Mouse (Mus musculus): ENCODE data around the gene Tmem221.
A peak's percentile ranks its signal among the peaks of the same experiment; 100 is the strongest.

Gene Tmem221

DNA sequence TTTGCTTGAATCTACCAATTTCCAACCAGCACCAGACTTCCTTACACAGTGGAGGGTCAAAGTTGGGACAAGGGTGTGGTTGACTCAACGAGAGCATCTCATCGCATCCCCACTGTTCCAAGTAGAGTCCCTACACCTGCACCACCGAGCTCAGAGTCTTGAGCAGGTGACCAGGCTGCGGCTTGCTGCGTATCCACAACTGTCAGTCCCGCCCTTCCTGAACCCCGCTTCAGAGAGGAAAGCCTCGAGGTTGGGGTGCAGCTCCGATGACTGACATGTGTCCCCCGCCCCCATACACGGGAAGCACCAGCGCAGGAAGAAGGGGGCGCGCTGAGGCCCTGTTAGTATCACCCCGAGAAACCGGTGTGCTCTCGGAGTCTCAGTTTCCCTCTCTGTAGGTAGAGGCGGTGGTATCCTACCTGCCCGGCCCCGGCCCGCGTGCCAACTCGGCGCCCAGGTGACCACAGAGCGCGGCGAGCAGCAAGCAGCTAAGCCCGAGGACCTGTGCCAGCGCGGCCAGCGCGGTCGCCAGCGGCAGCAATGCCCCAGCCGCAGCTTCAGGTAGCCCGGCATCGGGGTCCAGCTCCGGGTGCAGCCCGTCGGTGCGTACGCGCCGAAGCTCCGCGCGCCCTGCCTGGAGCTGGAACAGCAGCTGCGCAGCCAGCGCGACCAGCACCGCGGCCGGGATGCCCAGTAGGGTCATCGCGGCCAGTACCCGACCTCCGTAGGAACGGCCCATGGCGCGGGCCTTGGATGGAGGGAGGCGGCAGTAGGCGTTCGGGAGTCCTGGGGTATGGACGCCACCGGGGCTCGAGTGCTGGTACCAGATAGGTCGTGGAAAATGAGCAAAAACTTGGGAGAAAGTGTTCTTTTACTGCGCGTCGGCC, at the start of gene Tmem221:
Gene Tmem221, minus strand, starts transcription at position 801 of the 887 bp plus-strand sequence.
- peak; percentile 55 for DNase-seq (ENCODE audit: low read depth, low spot score)

DNA sequence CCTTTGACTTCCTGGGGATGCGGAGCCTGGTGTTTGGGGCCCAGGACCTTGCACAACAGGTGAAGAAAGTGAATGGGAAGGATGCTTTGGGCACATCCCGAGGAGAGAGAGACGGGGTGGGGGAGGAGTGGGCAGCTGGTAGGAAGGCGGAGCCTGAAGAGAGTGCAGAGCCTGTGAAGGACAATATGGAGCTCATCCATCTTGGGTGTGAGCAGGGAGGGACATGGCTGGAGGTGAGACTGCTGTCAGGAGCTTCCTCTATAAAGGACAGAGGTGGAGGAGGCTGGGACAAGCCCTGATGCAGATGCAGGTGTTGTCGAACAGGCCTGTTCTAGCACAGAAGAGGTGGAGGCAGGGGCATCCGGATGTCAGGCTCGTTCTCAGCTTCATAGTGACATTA, 45.4 kb upstream of the Tmem221 start:
- DNase-seq (ENCODE audit: low read depth, low spot score), result no peak

DNA sequence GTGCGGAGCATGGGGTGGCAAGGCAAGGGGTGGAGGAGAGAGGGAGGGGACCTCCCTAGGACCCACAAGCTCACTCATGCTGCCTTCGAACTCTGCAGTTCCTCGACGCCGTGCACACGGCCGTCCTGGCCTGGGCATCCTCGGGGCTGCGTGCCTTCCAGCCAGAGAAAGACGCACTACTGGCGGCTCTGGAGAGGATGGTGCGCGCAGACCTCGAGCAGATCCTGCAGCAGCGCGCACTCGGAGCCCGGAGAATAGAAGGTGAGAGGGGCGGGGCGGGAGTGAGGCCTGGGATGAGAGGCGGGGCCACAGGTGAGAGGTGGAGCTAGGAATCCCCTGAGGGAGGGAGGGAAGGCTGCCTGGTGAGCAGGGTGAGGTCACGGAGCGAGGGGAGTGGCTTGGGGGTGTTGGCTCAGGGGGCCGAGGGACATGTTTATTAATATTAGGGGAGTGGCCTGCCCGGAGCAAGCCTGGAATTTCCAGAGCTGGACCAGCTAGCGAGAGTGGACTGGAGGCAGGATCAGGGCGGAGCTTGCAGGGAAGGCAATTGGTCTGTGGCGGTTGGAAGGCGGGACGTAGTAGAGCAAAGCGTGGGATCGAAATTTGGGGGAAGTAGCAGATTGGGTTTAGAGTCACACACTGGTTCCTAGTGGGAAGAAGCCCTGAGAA, 44.1 kb upstream of the Tmem221 start:
- no peak for DNase-seq (ENCODE audit: low read depth, low spot score)

DNA sequence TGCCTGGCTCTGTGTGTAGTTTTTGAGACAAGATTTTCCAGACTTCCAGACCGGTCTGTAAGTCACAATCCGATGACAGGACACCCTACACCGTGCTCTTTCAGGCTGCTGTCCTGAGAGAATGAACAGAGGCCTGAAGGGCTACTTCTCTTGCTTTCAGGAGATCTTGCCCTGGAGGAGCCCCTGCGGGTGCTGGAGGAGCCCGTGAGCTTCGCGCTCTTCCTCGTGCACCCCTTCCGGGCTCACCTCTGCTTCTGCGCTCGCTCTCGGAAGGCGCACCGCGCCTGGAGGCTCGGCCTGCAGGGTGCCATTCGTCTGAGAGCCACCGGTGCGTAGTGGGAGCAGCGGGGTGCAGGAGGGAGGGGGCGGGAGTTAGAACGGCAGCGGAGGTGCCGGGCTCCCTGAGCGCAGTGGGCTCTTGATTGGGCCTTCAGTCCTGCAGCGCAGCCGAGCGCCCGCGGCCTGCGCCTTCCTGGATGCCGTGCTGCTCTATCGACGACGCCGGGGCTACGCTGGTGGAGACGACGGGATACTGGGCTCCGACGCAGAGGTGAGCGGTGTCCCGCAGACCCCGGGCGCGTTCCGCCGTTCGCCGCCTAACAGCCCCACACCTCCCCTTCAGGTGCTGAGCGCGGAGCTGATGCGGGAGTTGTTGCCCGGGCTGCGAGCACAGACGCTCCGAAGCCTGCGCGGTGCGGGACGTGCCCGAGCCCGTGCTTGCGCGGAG, 43.4 kb upstream of the Tmem221 start:
- peak; percentile 64 for DNase-seq (ENCODE audit: low read depth, low spot score)

DNA sequence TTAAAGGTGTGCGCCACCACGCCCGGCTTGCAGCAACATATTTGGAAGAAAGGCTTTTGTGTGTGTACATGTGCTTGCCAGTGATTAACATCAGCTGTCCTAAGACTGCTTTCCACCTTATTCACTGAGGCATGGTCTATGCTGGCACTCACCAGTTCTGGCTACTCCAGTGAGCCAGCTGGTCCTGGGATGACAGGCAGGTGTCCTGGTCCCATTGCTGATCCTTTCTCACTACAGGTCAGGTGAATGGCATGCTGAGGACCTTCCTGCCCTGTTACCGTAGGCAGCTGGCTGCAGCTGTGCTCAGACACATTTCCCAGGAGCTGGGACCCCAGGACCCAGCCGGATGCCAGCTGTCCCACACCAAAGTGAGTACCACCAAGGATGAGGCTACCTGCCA, 40.2 kb upstream of the Tmem221 start:
- no peak for DNase-seq (ENCODE audit: low read depth, low spot score)

DNA sequence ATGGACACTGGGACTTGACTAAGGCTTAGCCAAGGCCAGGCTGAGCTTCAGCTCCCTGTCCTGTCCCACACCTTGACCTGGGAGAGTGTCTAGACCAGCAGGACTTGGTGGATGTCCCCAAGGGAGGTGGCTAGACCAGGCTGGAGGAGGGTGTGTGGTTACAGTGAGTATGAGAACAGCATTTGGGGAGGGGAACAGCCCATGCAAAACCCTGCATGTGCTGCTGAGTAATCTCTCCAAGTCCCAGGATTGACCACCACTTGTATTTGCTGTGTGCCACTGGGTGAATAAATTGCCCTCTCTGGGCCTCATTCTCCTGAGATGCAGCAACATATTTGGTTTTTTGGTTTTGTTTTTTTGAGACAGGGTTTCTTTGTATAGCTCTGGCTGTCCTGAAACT, 39.7 kb upstream of the Tmem221 start:
- DNase-seq (ENCODE audit: low read depth, low spot score), result no peak

DNA sequence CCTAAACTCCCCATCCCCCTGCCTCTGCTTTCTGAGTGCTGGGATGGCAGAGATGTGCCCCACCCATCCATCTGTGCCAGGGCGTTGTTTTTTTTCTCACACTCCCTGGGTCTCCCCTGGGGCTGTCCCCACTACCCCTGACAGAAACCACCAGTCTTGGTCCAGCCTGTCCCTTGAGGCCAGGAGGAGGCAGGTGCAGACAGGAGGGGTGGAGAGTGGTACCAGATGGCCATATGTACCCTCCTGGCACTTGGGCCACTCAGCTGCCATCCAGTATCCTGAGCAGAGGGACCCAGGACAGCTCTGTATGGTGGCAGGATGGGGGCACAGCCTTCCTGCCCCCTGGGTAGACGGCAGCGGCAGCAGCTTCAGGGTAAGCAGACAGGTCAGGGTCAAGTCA, 38.8 kb upstream of the Tmem221 start, which contains the start of gene Fam129c:
Gene Fam129c, plus strand, starts transcription at position 198 of the 400 bp plus-strand sequence.
- no peak for DNase-seq (ENCODE audit: low read depth, low spot score)

DNA sequence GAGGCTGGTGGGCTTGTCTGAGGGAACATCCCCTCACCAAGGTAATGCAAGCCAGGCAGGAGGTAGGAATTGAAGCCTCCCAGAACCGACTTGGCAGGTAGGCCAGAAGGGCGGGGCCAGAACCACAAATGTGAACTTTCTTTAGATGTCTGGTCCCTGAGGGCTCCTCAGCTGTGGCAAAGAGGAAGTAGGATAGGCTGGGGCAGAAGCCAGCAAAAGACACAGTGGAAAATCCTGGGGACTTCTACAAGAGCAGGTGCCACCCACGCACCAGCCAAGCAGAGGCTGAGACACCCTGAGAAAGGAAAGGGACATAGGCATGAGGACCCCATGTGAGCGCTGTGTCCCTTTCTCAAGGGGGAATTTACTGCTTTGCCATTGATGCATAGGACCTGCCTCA, 38.1 kb upstream of the Tmem221 start:
- peak; percentile 50 for DNase-seq (ENCODE audit: low read depth, low spot score)

DNA sequence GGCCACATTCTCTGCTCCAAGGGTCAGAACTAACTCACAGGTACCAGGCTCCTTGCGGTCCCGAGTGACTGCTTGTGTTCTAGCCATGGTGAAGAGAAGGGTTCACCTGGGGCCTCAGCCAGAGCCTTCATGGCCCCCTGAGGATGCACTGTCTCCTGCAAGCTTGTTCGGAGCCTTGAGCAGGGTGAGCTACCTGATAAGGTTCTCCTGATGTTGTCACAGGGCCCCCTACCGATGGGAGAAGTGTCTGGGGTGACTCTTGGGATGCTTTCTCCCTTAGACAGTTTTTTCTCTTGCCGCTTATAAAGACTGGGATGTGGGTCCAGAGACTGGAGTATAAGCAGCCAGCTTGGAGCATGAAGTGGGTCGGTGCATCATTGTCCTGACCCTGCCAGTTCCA, 37.7 kb upstream of the Tmem221 start:
- no peak for DNase-seq (ENCODE audit: low read depth, low spot score)

DNA sequence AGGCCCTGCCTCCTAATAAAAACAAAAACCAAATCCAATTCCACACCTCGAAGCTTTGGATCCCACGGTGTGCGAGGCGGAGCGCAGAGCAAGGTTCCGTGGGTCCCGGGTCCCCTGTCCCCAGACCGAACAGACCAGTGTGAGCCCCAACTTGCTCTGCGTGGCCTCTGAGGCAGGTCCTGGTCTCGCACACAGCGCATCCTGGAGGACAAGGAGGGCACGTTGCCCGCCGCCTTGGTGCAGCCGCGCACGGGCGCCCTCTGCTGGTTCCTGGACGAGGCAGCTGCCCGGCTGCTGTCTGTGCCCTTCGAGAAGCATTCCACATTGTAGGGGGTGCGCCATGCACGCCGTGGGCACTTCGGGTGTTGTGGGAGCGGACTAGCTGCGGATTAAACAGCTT, 37.2 kb upstream of the Tmem221 start:
- DNase-seq (ENCODE audit: low read depth, low spot score), result peak; percentile 94

DNA sequence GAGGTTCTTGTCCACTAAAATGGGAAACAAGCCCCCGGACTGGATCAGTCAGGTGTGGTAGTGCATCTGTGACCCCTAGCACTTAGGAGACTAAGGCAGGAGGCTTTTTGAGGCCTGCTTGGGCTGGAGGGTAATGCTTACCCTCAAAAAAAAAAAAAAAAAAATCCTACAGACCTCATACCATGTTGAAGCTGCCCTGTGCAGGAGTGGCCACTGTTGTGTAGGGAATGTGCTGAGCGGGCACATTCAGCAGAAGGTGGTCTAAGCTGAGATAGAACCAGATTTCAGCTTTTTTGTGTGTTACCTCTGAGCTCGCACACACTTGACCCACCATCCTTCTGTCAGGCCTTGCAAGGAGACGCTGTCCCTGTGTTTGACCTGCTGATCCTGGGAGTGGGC, 35.7 kb upstream of the Tmem221 start:
- no peak for DNase-seq (ENCODE audit: low read depth, low spot score)

DNA sequence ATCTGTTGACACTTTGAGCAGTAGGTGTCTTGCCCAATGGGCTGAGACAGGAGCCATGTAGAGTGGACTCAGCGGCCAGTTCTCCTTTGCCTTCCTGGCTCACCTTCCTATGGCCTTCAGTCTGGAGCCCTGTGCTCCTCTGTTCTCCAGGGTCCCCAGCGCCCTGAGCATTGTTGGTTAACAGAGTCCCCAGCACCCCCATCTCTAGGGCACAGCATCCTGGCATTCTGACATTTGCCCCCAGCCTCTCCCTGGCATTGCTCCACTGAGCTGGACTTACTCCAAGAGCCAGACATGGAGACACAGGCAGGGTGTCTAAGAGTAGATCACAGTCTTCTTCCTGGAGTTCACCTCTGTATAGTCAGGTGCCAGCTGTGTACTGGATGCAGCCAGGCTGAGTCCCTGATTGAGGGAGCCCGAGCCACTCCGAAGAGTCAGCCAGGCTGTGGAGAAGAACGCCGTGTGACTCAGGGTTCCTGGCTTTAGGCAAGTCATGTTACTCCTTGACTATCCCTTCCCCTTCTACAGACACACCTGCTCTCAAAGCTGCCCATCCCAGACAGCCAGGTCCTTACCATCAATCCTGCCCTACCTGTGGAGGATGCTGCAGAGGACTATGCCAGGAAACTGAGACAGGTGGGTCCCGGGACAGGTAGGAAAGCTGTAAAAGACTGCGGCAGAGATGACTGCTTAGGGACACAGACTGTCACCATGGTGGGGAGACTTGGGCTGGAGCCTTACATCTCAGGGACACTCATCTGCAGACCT, 35.1 kb upstream of the Tmem221 start:
- no peak for DNase-seq (ENCODE audit: low read depth, low spot score)

DNA sequence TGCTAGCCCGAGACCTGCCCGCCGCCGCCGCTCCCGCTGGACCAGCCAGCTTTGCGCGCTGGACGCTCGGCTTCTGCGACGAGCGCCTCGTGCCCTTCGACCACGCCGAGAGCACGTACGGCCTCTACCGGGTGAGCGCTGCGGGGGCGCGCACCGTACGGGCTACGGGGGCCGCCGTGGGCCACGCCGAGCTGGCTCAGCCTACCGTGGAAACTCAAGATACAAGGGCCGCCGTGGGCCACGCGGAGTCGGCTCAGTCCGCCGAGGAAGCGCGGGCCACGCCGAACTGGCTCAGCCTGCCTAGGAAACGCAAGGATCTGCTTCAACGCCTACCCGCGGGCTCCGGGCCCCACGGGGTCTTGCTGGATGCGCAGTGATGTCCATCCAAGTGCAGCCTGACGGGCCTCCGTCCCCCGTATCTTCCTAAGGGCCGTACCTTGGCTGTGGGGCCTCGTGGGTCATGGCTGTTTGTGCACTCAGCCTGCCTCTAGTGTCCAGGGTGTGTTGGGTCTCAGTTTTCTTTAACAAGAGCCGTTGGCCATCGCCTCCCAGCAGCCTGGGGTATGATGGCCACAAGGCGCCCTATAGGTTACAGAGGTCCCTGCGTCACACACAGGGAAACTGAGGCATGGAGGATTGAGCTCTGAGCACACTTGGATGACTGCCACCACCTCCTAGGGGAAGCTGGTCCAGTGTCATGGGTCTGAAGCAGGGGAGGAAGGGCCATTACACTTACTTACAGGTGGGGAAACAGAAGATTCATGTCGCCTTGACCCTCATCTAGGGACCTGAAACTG, 33.9 kb upstream of the Tmem221 start:
- peak; percentile 76 for DNase-seq (ENCODE audit: low read depth, low spot score)

DNA sequence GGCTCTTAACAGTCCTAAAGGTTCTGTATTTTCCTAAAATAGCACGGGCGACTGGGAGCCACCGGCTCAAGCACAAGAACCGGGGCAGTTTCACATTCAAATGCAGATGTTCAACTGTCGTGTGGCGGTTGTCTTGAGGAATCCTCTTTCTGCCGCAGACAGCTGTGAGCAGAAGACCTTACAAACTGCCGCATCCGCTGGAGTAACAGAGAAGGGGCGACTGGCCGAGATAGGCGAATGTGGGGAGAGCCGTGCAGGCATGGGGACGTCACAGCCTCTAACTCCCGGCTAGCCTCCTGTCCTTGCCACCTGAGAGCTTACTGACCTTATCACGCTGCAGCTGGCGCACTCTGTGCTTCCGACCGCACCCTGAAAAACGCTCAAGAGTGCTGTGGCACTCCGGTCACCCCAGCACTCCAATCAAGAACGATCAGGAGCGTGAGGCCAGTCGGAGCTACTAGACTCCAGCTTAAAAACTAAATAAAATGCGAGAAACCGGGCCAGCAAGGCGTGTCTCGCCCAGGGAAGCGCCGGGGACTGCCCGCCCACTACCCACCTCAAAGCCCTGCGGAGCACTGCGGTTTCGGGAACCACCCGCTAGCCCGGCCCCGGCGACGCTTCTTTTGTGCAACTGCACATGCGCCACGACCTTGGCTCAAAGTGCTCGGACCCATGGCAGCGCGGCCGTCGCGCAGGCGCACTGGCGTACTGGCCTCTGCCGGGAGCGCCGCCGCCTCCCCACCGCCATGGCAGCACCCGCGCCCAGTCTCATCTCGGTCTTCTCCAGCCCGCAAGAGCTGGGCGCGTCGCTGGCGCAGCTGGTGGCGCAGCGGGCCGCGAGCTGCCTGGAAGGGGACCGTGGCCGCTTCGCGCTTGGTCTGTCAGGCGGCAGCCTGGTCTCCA, 33.1 kb upstream of the Tmem221 start, which contains the start of gene Pgls:
Gene Pgls, plus strand, starts transcription at position 706 of the 903 bp plus-strand sequence.
- peak; percentile 95 for DNase-seq (ENCODE audit: low read depth, low spot score)

DNA sequence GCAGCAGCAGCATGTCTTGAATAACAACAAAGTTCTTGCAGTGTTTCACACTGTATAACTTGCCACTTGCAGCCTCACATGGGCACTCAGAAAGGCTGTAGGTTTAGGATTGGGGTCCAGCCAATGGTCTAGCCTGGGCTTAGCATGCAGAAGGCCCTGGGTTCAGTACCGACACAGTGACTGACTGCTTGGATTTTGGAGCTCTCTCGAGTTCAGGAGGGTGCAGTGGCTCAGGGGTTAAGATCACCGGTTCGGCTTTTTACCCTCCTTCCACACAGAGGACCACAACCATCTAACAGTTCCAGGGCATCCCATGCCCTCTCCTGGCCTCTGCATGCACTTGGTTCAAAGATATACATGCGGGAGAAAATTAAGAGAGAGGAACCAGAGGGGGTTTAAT, 32.3 kb upstream of the Tmem221 start:
- DNase-seq (ENCODE audit: low read depth, low spot score), result no peak

DNA sequence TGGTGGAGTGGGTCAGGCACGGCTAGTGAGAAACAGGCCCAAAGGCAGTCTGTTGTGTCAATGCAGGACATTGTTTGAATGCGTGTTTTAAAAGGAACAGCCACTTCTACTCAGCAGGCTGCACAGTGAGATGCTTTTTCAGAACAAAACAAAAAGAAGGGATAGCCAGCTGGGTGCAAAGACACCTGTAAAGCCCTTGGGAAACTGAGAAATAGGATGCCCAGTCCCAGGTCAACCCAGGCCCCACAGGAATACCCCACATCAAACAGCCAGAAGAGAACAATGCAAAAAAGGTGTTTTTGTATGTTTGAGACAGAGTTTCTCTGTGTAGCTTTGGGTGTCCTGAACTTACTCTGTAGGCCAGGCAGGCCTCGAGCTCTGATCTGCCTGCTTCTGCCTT, 30.1 kb upstream of the Tmem221 start:
- DNase-seq (ENCODE audit: low read depth, low spot score), result no peak

DNA sequence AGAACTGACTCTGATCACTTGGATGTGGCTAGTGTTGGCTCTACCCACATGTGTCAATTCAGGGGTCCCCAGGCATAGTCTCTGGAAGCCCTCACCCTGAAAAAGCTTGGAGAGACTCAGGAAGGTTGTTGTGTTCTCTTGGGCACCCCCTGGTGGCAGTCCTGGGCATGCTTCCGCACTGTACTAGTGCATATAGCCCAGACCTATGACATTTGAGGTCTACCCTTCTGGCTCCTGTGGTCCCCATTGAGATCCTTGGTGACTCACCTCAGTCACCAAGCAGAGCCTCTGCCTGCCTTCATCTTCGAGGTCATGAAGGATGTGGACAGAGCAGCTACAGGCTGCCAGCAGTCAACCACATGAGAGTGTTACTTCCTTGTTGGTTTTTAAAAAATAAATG, 28.2 kb upstream of the Tmem221 start:
- DNase-seq (ENCODE audit: low read depth, low spot score), result peak; percentile 68

DNA sequence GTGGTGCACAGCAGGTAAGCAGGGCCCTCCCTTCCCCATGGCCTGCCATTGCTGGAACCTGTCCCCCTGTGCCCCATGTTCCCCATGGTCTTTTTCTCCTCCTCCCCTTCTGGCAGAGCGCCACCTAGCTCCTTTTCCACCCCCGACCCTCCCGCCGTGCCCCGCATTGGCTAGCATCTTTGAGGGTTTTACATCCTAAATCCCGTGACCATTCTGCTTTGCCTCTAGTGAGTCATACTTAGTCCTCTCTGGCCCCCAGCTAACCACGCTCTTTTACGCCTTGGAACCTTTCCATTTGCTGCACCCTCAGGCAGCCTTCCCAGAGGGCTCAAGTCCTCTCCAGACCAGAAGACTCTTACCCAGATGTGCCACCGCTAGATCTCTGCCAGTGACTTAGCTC, 21.5 kb upstream of the Tmem221 start:
- DNase-seq (ENCODE audit: low read depth, low spot score), result no peak

DNA sequence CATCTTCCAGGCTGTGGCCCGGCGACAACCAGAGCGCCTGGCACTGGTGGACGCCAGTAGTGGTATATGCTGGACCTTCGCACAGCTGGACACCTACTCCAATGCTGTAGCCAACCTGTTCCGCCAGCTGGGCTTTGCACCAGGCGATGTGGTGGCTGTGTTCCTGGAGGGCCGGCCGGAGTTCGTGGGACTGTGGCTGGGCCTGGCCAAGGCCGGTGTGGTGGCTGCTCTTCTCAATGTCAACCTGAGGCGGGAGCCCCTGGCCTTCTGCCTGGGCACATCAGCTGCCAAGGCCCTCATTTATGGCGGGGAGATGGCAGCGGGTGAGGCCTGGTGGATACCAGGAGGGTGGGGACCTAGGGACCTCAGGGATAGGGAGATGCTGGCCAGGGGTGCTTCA, 20.8 kb upstream of the Tmem221 start:
- no peak for DNase-seq (ENCODE audit: low read depth, low spot score)

DNA sequence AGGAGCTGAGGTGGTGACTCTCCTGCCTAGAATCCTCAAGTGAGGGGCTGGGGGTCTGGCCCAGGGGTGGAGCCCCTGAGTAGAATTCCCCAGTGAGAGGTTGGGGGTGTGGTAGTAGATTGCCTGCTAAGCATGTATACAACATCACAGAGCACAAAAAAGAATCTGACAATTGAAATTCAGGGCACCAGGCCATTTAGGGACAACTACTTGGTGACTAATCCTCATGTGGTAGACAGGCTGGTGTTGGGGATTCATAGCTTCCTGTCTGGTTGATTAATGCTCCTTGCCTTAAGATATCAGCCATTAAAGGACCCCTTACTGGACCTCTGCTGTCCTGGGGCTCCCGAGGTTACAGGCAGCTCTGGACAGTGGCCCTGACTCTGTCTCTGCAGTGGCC, 20.3 kb upstream of the Tmem221 start:
- DNase-seq (ENCODE audit: low read depth, low spot score), result no peak
